Mouse (Mus musculus) hindbrain, embryonic 16.5 days (tissue): ENCODE data around the gene Cd36. TPM values are rescaled to one million over a fixed set of nuclear protein-coding genes. Genes with fewer than 3 reads are reported as not detected.

Experiments used
- ATAC-seq: fragments of 200-750 bp; cut with Nextera tagmentation; 2 replicates; pipeline ENCODE4 v1.8.0; 2017; ENCODE audit warnings: moderate TSS enrichment, moderate library complexity
- H3K27ac ChIP-seq: fragments of 300-500 bp; sonication (generic); 2 replicates; pipeline ENCODE4 v1.5.1; 2014; ENCODE audit warnings: low read depth, mild to moderate bottlenecking, control low read depth, low read length, moderate library complexity
- H3K27me3 ChIP-seq: fragments of 300-500 bp; sonication (generic); replicated peaks from 2 replicates; pipeline ENCODE4 v1.6.1; 2014; ENCODE audit warnings: low read length; ENCODE audit not compliant: control insufficient read depth, insufficient read depth
- H3K36me3 ChIP-seq: fragments of 300-500 bp; sonication (generic); 2 replicates; pipeline ENCODE4 v1.6.1; 2014; ENCODE audit warnings: mild to moderate bottlenecking, low read length, moderate library complexity, mixed read lengths; ENCODE audit not compliant: control insufficient read depth, insufficient read depth
- H3K4me1 ChIP-seq: fragments of 300-500 bp; sonication (generic); 2 replicates; pipeline ENCODE4 v1.6.1; 2014; ENCODE audit warnings: low read depth, low read length; ENCODE audit not compliant: control insufficient read depth, insufficient read depth
- H3K4me2 ChIP-seq: fragments of 300-500 bp; sonication (generic); 2 replicates; pipeline ENCODE4 v1.6.1; 2014; ENCODE audit warnings: mild to moderate bottlenecking, low read length, control low read depth, moderate library complexity
- H3K4me3 ChIP-seq: fragments of 300-500 bp; sonication (generic); 2 replicates; pipeline ENCODE4 v1.5.1; 2014; ENCODE audit warnings: mild to moderate bottlenecking, low read length, control low read depth, moderate library complexity
- H3K9ac ChIP-seq: fragments of 300-500 bp; sonication (generic); 2 replicates; pipeline ENCODE4 v1.6.1; 2014; ENCODE audit warnings: low read depth, mild to moderate bottlenecking, control low read depth, low read length, moderate library complexity
- H3K9me3 ChIP-seq: fragments of 300-500 bp; sonication (generic); 2 replicates; pipeline ENCODE4 v1.6.1; 2014; ENCODE audit warnings: mild to moderate bottlenecking, low read length, moderate library complexity; ENCODE audit not compliant: control insufficient read depth
- WGBS: fragments of 180-500 bp; shearing (Covaris S2); extraction: QIAGEN DNeasy Blood & Tissue Kit; methylation state at CpG from one replicate; pipeline ENCODE4 v1.1.7; 2014; 5-methylcytosine and 5-hydroxymethylcytosine counted together
- polyA plus RNA-seq: library from polyadenylated mRNA; unstranded; fragments of >200 nt; fragmentation: Nextera tagmentation; extraction: Ambion mirVana; gene quantifications from 2 replicates; pipeline ENCODE4 v1.2.1, GENCODE M21; 2015

The Cd36 gene
- polyA plus RNA-seq, 1 experiment from 2014 or later: 3.3 TPM

DNA sequence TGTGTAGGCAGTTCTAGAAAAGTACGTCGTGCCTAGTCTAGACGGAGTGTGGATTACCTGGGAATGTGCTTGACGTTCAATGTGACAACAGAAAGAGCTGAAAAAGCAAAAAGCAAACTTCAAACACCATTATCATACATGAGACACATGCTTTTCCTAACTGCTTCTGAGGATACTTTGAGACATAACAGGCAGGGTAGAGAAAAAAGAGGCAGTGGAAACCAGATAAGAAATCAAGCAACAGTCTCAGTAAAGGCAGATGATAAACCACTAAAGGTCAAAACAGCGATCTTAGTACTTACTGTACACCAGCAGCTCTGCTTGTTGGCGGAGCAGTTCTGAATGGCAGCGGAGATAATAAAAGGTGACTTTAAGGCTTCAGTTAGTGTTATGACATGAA is 11.6 kb downstream of the Cd36 start:
- Histone ChIP-seq H3K4me2 (no peak overlapping the region), H3K9ac (no peak overlapping the region), H3K4me3 (no peak overlapping the region), H3K27me3 (no peaks in the 10 kb centered on the region), H3K9me3 (no peaks in the 10 kb centered on the region), H3K4me1 (no peaks in the 10 kb centered on the region), H3K27ac (no peak overlapping the region), H3K36me3 (no peaks in the 10 kb centered on the region)
- no peak for ATAC-seq
- 90% methylated on average over 7 of the region's 7 CpGs for WGBS

DNA sequence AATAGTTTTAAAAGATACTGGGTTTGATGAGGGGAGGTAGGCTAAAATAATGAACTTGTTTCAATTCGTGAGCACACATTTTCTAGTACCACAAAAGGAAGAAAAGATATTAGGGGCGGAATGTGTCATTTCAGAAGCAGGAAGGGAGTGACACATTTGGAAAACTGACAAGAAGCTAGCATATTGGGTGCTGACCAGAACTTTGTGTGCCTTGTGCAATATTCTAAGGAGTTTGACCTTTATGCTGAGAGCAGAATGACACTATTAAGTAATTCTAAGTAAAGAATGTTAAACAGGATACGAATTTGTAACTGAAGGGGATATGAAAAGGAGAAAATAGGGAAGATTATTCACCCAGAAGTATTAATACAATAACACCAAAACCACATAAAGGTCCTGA is 12.0 kb downstream of the Cd36 start:
- Histone ChIP-seq H3K4me2 (no peak overlapping the region), H3K27me3 (no peaks in the 10 kb centered on the region), H3K4me3 (no peak overlapping the region), H3K4me1 (no peaks in the 10 kb centered on the region), H3K36me3 (no peaks in the 10 kb centered on the region), H3K9me3 (no peaks in the 10 kb centered on the region), H3K9ac (no peak overlapping the region), H3K27ac (no peak overlapping the region)
- WGBS: 75% methylated on average over 3 of the region's 3 CpGs
- ATAC-seq: no peak

DNA sequence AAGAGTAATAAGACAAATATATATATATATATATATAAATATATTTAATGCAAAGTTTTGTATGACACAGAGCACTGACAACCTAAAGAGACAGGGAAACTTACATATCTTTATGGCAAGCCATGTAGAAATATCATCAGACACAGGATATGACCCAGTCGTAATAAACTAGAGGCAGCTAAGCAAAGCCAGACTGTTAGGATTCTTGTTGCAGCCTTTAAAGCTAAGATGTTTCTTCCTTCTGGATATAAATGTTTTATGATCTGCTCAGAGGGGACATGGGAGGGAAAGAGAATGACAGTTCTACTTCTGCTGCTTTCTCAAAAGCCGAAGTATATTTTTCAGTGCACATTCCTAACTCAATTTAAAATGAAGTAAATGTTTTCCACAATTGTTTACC is 14.3 kb downstream of the Cd36 start:
- ATAC-seq: no peak
- no peak overlapping the region for H3K4me2 ChIP-seq

DNA sequence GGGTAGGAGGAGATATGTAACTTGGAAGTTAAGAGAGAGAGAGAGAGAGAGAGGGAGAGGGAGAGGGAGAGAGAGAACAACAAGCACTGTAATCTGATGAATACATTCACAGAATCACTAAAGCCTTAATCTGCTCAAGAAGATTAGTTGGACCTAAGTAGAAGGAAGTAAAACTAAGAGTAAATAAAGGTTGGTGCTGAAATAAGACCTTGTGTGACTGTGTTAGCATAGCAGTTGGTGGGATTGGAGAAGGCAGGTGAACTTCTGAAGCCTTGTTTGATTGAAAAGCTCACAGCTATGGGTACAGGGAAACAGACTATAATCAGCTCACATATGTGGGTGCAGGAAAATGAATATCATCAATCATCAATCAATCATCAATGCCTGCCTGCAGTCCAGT is 23.2 kb downstream of the Cd36 start:
- no peaks in the 10 kb centered on the region for H3K36me3 ChIP-seq
- H3K4me1 ChIP-seq: no peaks in the 10 kb centered on the region
- no peak for ATAC-seq
- H3K4me2 ChIP-seq: no peak overlapping the region
- no peak overlapping the region for H3K4me3 ChIP-seq
- H3K27ac ChIP-seq: no peak overlapping the region
- H3K27me3 ChIP-seq: no peaks in the 10 kb centered on the region
- H3K9ac ChIP-seq: no peak overlapping the region
- H3K9me3 ChIP-seq: no peaks in the 10 kb centered on the region

More for the DNA sequence above, 14.3 kb downstream of the Cd36 start:
- Histone ChIP-seq H3K9me3 (no peaks in the 10 kb centered on the region), H3K27ac (no peak overlapping the region), H3K36me3 (no peaks in the 10 kb centered on the region), H3K4me3 (no peak overlapping the region), H3K27me3 (no peaks in the 10 kb centered on the region), H3K9ac (no peak overlapping the region), H3K4me1 (no peaks in the 10 kb centered on the region)
- 89% methylated on average over 2 of the region's 2 CpGs for WGBS

DNA sequence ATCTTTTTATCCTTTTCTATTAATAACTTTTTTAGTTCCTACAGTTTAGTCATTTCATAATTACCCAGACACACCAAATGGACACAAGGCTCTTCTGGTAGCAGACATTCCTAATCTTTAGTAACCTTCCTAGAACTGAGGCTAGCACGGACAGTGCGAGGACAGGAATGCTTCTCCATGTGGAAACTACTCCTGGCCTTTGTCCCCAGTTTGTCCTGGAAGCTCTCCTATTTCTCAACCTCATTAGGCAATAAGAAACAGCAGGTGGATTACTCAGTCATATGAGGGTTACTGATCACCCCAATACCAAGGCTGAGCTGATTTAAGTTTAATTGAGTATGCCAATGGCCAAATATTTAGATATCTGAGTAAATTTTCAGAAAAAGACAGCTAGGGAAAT is 25.5 kb downstream of the Cd36 start:
- no peaks in the 10 kb centered on the region for H3K36me3 ChIP-seq
- H3K4me1 ChIP-seq: no peaks in the 10 kb centered on the region
- no peaks in the 10 kb centered on the region for H3K9me3 ChIP-seq
- no peak for ATAC-seq
- no peak overlapping the region for H3K27ac ChIP-seq
- no peak overlapping the region for H3K9ac ChIP-seq
- no peak overlapping the region for H3K4me2 ChIP-seq
- H3K4me3 ChIP-seq: no peak overlapping the region
- WGBS: 74% methylated on average over 2 of the region's 2 CpGs
- no peaks in the 10 kb centered on the region for H3K27me3 ChIP-seq

DNA sequence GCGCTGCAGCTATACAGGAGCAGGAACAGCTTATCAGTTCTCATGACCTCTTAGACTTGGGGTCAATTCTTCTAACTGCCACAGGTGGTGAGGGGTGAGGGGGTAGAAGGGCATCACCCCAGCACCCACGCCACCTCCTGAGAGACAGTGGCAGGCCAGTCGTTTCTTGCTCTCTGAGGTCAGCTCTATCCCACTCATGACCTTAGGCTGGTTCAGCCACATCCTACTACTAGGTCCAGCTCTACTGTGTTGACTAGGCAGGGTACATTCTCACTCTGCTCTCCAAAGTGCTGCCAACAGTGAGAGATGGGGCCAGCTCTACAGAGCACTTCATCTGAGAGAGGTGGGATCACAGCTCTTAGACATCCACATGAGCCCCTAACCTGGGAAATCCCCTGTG is 30.2 kb downstream of the Cd36 start:
- Histone ChIP-seq H3K27ac (no peak overlapping the region), H3K36me3 (no peaks in the 10 kb centered on the region), H3K9ac (no peak overlapping the region), H3K4me2 (no peak overlapping the region), H3K27me3 (no peaks in the 10 kb centered on the region), H3K9me3 (no peaks in the 10 kb centered on the region), H3K4me1 (no peaks in the 10 kb centered on the region), H3K4me3 (no peak overlapping the region)
- no peak for ATAC-seq
- 79% methylated on average over 3 of the region's 3 CpGs for WGBS

DNA sequence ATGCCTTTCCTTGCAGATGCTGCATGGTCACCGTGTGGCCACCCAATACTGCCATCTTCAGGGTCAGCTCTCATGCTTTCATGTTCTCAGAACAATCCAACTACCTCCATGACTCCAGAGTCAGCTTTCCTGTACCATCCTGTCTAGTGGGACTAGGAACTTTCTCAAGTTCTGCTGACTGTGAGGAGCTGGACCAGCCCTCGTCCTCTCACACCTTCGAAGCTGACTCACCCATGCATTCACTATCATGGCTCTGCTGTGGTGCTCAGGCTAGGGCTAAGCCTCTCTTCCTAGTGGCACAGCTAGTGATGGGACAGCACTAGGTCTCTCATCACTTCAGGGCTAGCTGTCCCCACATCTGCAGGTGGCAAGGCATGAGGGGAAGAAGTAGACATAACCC is 30.7 kb downstream of the Cd36 start:
- 94% methylated on average over 3 of the region's 3 CpGs for WGBS
- no peak for ATAC-seq
- no peak overlapping the region for H3K4me2 ChIP-seq
- no peak overlapping the region for H3K4me3 ChIP-seq
- H3K4me1 ChIP-seq: no peaks in the 10 kb centered on the region
- no peak overlapping the region for H3K9ac ChIP-seq
- H3K9me3 ChIP-seq: no peaks in the 10 kb centered on the region
- no peak overlapping the region for H3K27ac ChIP-seq
- no peaks in the 10 kb centered on the region for H3K27me3 ChIP-seq
- no peaks in the 10 kb centered on the region for H3K36me3 ChIP-seq

DNA sequence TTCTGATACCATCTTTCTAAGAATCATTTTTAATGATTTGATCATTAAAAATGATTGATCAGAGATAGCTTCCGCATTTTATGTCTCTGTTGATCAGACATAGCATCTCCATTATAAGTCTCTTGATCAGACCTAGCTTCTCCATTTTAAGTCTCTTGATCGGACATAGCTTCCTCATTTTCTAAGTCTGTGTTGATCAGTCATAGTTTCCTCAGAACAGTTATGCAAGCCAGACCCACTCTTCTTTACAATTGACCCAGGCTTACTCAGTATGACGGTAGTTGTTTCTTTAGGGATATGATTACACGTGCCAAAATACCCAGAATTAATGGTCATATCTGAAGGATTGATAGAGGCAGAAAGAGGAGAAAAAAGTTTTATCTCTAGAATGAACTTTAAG is 31.3 kb downstream of the Cd36 start:
- H3K9me3 ChIP-seq: no peaks in the 10 kb centered on the region
- 92% methylated on average over 4 of the region's 4 CpGs for WGBS
- no peaks in the 10 kb centered on the region for H3K27me3 ChIP-seq
- H3K4me2 ChIP-seq: no peak overlapping the region
- H3K27ac ChIP-seq: no peak overlapping the region
- H3K4me1 ChIP-seq: no peaks in the 10 kb centered on the region
- H3K4me3 ChIP-seq: no peak overlapping the region
- no peak for ATAC-seq
- no peak overlapping the region for H3K9ac ChIP-seq
- H3K36me3 ChIP-seq: no peaks in the 10 kb centered on the region

DNA sequence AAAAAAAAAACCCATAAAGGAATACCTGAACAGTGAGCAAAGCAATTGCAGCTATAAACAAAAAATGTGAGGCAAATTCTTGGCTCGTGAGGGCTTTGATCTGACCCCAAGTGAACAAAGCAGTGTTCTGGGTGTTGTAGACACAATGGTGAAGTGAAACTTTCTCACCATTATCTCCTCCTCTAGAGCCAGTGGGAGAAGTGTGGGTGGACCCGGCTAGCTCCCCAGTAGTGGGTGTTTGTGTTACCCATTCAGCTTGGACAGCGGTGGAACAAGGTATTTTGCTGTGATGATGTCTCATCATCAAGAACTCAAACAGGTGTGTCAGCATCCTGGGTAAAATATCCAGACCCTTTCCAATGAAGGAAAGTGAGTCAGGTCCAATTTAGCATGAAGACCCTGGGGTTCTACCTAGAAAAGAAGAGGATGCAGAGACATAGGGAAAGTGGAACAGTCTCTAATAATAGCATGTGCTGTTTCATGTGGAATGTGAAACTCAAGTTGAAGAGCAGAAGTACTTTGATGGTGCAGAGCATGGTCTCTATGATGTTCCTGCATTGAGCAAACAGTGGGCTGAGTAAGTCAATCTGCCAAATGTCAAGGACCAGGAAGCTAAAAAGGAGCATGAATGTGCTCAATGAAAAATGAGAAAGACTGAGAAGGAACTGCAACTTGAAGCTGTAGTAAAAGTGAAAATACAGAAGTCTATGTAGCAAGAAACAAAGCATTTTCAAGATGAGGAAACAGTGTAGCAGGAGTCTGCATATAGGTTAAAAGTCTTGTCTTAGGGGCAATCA is 34.3 kb downstream of the Cd36 start:
- ATAC-seq: no peak
- no peak overlapping the region for H3K27ac ChIP-seq
- H3K4me3 ChIP-seq: no peak overlapping the region
- H3K9me3 ChIP-seq: no peaks in the 10 kb centered on the region
- WGBS: 81% methylated on average over 3 of the region's 3 CpGs
- no peaks in the 10 kb centered on the region for H3K4me1 ChIP-seq
- no peak overlapping the region for H3K4me2 ChIP-seq
- no peak overlapping the region for H3K9ac ChIP-seq
- no peaks in the 10 kb centered on the region for H3K36me3 ChIP-seq
- H3K27me3 ChIP-seq: no peaks in the 10 kb centered on the region

DNA sequence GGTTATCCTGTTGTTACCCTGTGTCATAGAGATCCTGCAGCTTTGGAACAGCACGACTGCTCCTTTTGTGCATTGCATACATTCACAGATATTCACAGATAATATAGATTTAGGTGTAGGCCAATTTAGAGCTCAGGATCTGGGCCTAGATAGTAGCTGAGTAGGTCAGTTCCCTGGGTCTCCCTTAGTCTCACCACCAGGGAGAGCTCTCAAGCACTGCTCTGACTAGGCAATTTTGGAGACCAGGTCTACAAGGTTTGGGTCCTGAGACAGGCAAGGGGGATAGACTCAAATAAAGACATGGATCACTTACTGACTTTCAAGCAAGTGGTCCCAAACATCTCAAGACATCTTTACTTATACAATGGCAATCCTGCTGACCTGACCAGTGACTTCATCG is 38.0 kb downstream of the Cd36 start:
- Histone ChIP-seq H3K9me3 (no peaks in the 10 kb centered on the region), H3K27me3 (no peaks in the 10 kb centered on the region), H3K4me3 (no peak overlapping the region), H3K4me1 (no peaks in the 10 kb centered on the region), H3K4me2 (no peak overlapping the region), H3K9ac (no peak overlapping the region), H3K27ac (no peak overlapping the region), H3K36me3 (no peaks in the 10 kb centered on the region)
- ATAC-seq: no peak
- WGBS: 85% methylated on average over 2 of the region's 2 CpGs
